Mouse (Mus musculus): ENCODE data around the gene Pigq. TPM values are rescaled to one million over a fixed set of nuclear protein-coding genes. Genes with fewer than 3 reads are reported as not detected.

The Pigq gene
- polyA plus RNA-seq, 1 experiment from 2014 or later, result 54.5 TPM

DNA sequence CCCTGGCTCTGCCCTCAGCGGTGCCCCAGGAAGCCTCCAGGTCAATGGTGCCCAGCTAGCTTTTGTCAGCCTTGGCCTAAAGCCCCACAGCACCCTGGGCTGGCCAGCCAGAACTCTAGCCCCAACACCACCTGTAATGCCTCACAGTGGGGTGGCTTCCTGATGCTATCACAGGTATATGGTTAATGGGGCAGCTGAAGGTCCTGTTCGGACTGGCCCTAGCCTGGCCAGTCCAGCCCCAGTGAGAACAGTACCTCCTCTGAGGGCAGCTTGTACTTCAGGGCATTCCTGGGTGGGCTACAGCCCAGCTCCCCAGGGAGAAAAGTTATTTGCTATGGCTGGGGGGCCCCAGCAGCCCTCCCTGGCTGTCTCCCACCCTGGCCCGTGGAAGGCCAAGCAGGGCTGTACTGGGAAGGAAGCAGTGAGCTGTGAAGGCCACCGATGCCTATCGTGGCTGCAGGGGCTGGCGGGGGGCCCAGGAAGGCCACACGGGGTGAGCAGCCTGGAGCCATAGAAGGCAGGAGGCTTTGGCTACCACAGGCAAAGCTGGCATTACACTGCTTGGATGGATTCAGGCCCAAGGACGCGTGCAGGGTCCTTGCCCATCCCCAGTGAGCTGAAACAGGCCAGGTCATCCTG is 900 bp upstream of the Pigq start:
- Histone ChIP-seq H3K4me1 (peaks cover 6% of the 10 kb centered on the region), H3K9me3 (no peaks in the 10 kb centered on the region), H3K27ac (replicated peaks) (no peak overlapping the region), H3K4me2 (replicated peaks) (no peak overlapping the region), H3K36me3 (no peaks in the 10 kb centered on the region), H3K4me3 (no peak overlapping the region), H3K9ac (replicated peaks) (no peak overlapping the region), H3K27me3 (peaks cover 16% of the 10 kb centered on the region)
- WGBS, result 62% methylated on average over 9 of the region's 9 CpGs
- ATAC-seq (ENCODE audit: low FRiP score, low read depth), result no peak

DNA sequence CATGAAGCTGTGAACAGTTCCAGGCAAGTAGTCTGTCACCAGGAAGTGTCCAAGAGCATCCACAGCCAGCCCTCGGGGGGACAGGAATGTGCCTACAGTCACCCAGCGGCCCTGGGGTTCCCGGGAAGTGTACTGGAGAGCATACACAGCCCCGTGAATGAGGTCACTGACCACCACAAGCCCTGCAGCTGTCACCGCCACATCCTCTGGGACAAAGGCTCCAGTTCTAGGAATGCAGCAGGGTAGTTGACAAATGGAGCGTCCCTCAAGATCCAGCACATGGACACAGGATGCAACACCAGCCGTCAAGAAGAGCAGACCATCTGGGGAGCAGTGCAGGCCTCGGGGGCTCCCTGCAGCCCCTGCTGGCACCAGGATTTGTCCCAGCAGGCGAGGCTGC is 967 bp downstream of the Pigq start:
- Histone ChIP-seq H3K4me2 (replicated peaks) (no peak overlapping the region), H3K9ac (replicated peaks) (no peak overlapping the region), H3K4me3 (no peak overlapping the region), H3K27me3 (peaks cover 4% of the 10 kb centered on the region; the same call in 1 of the 2 replicates), H3K36me3 (no peaks in the 10 kb centered on the region), H3K9me3 (no peaks in the 10 kb centered on the region), H3K27ac (replicated peaks) (no peak overlapping the region), H3K4me1 (peaks cover 8% of the 10 kb centered on the region)
- WGBS, result 79% methylated on average over 9 of the region's 9 CpGs
- ATAC-seq (ENCODE audit: low FRiP score, low read depth), result no peak

DNA sequence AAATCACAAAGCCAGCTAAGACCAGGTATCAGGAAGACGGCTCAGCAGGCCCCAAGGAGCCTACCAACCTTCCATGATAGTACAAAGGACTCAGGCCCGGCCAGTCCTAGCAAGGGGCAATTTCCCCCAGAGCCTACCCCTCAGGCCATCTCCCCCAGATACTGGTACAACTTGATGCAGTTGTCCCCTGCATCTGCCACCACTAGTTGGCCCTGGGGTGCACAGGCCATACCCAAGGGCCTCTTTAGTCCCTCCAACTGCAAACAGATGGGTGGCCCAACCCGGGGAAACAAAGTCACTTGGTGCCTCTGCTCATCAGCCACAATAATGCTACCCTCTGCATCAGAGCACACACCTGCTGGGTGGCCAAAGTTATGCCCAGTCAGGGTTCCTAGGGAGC is 1.5 kb downstream of the Pigq start:
- H3K9ac ChIP-seq (replicated peaks), result no peak overlapping the region
- H3K9me3 ChIP-seq, result no peaks in the 10 kb centered on the region
- WGBS, result 83% methylated on average over 3 of the region's 3 CpGs
- H3K4me1 ChIP-seq, result peaks cover 8% of the 10 kb centered on the region
- no peaks in the 10 kb centered on the region for H3K36me3 ChIP-seq
- no peak overlapping the region for H3K4me3 ChIP-seq
- no peak overlapping the region for H3K4me2 ChIP-seq (replicated peaks)
- peaks cover 4% of the 10 kb centered on the region; the same call in 1 of the 2 replicates for H3K27me3 ChIP-seq
- ATAC-seq (ENCODE audit: low FRiP score, low read depth), result no peak
- no peak overlapping the region for H3K27ac ChIP-seq (replicated peaks)

DNA sequence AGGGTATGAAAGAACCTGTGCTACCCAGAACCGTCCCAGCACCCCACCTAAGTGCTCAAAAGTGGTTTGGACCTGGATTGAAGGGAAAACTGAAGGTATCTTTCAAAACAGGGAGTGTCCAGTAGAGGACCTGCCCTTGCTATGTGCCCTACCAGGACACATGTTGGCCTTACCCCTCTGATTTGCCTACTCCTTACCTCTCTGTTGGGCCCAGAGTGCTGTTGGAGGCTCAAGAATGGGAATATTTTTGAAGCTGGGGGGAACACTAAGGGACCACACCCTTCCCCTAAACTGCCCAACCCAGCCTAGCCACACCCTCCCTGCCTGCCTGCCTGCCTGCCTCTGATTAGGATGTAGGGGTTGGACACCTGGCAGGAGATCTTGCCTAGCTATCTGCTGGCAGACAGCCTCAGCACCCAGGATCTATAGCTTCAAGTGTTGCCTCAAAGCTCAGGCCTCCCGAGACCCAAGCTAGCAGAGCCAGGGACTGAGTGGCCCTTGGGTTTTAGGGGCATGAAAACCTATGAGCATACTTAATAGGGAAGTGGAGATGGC is 2.1 kb downstream of the Pigq start:
- H3K4me1 ChIP-seq, result peaks cover 8% of the 10 kb centered on the region
- 0 out of 2 replicates have a peak overlapping the region, but pooled peaks have one; percentile 89 for H3K9ac ChIP-seq (replicated peaks)
- no peak overlapping the region for H3K27ac ChIP-seq (replicated peaks)
- 0 out of 2 replicates have a peak overlapping the region, but pooled peaks have one; percentile 68 for H3K4me2 ChIP-seq (replicated peaks)
- H3K9me3 ChIP-seq, result no peaks in the 10 kb centered on the region
- H3K36me3 ChIP-seq, result no peaks in the 10 kb centered on the region
- 85% methylated on average over 2 of the region's 2 CpGs for WGBS
- no peak overlapping the region for H3K4me3 ChIP-seq
- ATAC-seq (ENCODE audit: low FRiP score, low read depth), result no peak
- H3K27me3 ChIP-seq, result peaks cover 4% of the 10 kb centered on the region; the same call in 1 of the 2 replicates

DNA sequence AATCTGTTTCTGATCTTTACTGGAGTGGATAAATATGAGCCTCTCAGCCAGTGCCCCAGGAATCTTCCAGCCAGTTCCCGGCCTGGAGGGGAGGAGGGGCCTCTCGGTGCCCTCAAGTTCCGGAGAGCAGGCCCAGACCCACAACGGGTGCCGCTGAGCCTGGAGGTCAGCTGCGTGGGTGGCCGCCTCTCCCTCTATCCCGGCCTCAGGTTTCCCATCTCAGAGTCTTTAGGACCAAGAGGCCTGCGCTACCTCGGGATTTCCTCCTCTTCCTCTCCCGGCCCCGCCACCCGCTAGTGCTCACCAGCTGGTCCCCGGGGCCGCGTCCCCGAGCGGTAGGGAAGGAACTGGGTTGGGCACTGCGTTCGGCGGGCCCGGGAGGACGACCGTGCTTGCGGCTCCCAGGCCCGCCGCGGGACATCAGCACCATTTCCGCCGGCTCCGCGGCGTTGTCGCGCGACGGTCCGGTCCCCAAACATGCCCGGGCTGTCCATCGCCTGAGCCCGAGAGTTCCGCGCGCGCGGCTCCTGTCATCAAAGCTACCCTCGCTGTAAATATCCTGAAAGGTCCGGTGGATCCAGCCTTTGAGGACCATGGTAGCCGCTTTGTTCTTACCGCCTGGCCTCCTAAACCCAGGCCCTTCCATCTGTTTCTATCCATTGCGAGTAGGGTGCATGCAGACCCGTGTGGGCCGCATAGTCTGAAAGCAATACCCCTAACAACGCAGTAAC is 3.1 kb downstream of the Pigq start:
- WGBS, result 3% methylated on average over 54 of the region's 54 CpGs
- Histone ChIP-seq H3K9me3 (no peaks in the 10 kb centered on the region), H3K36me3 (peaks cover 5% of the 10 kb centered on the region), H3K4me3 (peak overlapping the region; percentile 81), H3K9ac (replicated peaks) (peak overlapping the region; percentile 89), H3K27ac (replicated peaks) (peak overlapping the region; percentile 87), H3K27me3 (peaks cover 4% of the 10 kb centered on the region; the same call in 1 of the 2 replicates), H3K4me2 (replicated peaks) (peak overlapping the region; percentile 68), H3K4me1 (peaks cover 8% of the 10 kb centered on the region)
- ATAC-seq (ENCODE audit: low FRiP score, low read depth), result peak; percentile 63

DNA sequence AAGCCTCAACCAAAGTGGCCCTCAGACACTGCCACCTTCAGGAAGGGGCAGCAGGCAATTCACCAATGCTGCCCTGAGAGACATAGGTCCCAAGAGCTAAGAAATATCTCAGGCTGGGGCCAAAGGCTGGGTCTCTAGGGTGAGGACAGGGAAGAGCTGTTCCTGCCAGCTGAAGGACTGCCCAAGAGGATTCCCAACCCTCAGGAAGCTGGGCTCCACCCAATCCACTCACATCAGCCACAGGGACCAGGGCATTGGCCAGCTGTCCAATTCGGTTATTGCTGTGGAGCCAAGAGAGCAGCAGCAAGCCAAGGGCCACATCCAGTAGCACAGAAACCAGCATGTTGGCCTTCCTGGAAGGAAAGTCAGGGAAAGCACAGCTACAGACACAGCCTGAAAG is 10.2 kb downstream of the Pigq start:
- Histone ChIP-seq H3K36me3 (peaks cover 72% of the 10 kb centered on the region), H3K4me1 (no peaks in the 10 kb centered on the region), H3K9ac (replicated peaks) (no peak overlapping the region), H3K4me3 (no peak overlapping the region), H3K27me3 (no peaks in the 10 kb centered on the region), H3K27ac (replicated peaks) (no peak overlapping the region), H3K9me3 (no peaks in the 10 kb centered on the region), H3K4me2 (replicated peaks) (no peak overlapping the region)
- 89% methylated on average over 1 of the region's 1 CpGs for WGBS
- no peak for ATAC-seq (ENCODE audit: low FRiP score, low read depth)

DNA sequence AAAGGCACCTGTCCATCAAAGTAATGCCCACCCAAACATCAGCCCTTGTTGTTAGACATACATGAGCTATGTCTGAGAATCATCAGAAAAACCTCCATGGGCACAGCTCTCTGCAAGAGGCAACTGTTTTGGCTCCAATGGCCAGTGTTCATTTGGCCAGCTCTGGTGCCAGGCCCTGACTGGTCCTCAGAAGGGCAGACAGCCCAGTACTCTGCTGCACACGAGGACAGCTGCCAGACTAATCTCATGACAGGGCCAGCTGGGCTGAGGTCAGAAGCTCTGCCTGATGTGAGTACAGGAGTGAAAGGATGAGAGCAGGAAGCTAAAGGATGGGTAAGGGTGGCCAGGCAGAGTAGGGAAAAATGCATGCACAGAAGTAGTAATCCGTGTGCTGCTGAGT is 19.4 kb downstream of the Pigq start:
- Histone ChIP-seq H3K36me3 (peaks cover 41% of the 10 kb centered on the region), H3K27me3 (no peaks in the 10 kb centered on the region), H3K9ac (replicated peaks) (no peak overlapping the region), H3K4me1 (peaks cover 7% of the 10 kb centered on the region), H3K4me2 (replicated peaks) (no peak overlapping the region), H3K4me3 (no peak overlapping the region), H3K9me3 (no peaks in the 10 kb centered on the region), H3K27ac (replicated peaks) (no peak overlapping the region)
- 79% methylated on average over 2 of the region's 2 CpGs for WGBS
- no peak for ATAC-seq (ENCODE audit: low FRiP score, low read depth)

DNA sequence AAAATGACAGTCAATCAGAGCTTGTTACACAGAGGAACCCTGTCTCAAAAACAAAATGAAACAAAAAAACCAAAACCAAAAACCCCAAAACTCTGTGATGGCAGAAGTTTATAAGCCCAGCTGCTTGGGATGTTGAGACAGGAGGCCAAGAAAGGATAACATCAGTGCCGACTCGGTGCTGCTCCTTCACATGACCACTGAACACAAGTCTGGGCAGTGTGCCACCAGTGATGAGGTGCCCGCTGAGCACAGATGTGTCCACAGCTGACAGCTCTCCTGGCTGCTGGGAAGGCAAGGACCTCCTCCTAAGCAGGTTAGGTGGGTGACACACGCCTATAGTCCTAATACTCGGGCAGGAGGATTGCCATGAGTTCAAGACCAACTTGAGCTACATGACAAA is 22.6 kb downstream of the Pigq start:
- no peak for ATAC-seq (ENCODE audit: low FRiP score, low read depth)
- Histone ChIP-seq H3K9ac (replicated peaks) (no peak overlapping the region), H3K4me3 (no peak overlapping the region), H3K4me1 (peaks cover 26% of the 10 kb centered on the region), H3K27ac (replicated peaks) (no peak overlapping the region), H3K4me2 (replicated peaks) (no peak overlapping the region), H3K9me3 (no peaks in the 10 kb centered on the region), H3K36me3 (peaks cover 16% of the 10 kb centered on the region), H3K27me3 (no peaks in the 10 kb centered on the region)
- 84% methylated on average over 5 of the region's 5 CpGs for WGBS

DNA sequence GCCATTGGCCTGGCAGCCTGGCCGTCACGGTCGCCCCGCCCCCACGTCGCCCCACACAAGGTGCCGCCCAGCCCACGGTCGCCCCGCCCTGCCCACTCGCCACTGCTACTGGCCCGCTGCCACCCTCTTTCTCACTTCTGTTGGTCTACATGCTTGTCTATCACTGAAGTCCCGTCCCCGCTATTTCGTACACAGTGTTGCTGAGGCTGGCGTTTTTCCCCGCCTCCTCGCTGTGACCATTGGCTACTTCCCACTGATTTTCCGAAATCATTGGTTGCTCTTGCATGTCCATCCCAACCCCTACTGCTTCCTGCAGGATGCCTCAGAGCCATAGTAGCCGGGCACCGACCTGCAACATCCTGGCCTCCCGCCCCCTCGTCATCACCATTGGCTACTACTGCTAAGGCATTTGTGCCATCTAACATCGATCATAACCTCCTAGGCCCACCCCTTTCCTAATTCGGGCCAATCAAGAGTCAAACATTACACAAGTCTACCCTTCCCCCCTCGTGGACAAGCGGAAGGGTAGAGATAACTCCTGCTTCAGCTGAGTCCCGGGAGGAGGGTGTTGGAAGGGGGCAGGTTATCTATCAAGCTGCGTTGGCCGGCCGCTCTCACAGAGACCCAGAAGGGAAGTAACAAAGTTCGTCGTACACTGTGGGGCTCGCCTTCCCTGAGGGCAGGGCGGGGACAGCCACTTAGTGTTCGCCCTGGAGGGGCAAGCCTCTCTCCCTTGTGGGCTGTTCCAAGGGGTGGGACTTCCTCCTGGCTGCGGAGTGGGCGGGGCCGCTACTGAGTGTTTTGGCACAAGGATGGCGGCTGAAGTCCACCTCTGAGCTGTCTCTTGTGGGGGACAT is 24.7 kb downstream of the Pigq start:
- peak overlapping the region; percentile 72 for H3K9ac ChIP-seq (replicated peaks)
- H3K9me3 ChIP-seq, result no peaks in the 10 kb centered on the region
- peaks cover 9% of the 10 kb centered on the region for H3K36me3 ChIP-seq
- H3K27ac ChIP-seq (replicated peaks), result peak overlapping the region; percentile 93
- no peaks in the 10 kb centered on the region for H3K27me3 ChIP-seq
- WGBS, result under 1% methylated on average over 38 of the region's 40 CpGs
- peak; percentile 98 for ATAC-seq (ENCODE audit: low FRiP score, low read depth)
- H3K4me1 ChIP-seq, result peaks cover 32% of the 10 kb centered on the region
- peak overlapping the region; percentile 97 for H3K4me3 ChIP-seq
- H3K4me2 ChIP-seq (replicated peaks), result peak overlapping the region; percentile 78

DNA sequence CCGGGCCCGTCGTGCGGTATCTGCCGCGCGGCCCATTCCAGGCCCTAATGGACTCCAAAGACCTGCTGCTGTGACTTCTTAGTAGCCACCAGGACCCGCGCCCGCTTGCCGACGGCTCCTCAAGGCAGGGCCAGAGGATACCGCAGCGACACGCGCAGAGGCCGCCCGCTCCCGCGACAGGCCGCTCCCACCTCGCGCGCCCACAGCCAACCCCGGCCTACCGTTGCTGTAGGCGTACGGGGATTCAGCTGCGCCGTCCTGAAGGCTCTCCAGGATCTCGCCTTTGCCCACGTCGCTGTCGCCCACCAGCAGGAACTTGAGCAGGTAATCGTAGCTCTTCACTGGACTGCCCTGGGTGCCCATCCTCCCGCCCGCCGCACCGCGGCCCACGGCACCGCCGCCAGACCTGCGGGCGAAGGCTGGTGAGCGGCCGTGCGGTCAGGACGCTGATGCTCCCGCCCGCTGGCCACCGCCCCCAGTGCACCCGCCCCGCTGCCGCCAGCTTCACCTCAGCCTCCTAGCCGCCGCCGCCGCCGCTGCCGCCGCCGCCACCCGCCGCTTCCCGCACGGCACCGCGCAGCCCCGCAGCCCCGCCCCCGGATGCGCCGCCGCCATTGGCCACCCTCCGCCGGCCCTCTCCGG is 25.5 kb downstream of the Pigq start, which contains the start of gene Rab40c:
Gene Rab40c, minus strand, starts transcription at position 584 of the 642 bp plus-strand sequence.
- Histone ChIP-seq H3K4me1 (peaks cover 32% of the 10 kb centered on the region), H3K27me3 (no peaks in the 10 kb centered on the region), H3K27ac (replicated peaks) (peak within 1 kb of the TSS; percentile 93), H3K9me3 (no peaks in the 10 kb centered on the region), H3K4me3 (peak within 1 kb of the TSS; percentile 97), H3K4me2 (replicated peaks) (peak within 1 kb of the TSS; percentile 92), H3K36me3 (peaks cover 9% of the 10 kb centered on the region), H3K9ac (replicated peaks) (peak within 1 kb of the TSS; percentile 88)
- peak; percentile 0; the same call in 1 of the 2 replicates for ATAC-seq (ENCODE audit: low FRiP score, low read depth)
- WGBS, result under 1% methylated on average over 74 of the region's 78 CpGs

DNA sequence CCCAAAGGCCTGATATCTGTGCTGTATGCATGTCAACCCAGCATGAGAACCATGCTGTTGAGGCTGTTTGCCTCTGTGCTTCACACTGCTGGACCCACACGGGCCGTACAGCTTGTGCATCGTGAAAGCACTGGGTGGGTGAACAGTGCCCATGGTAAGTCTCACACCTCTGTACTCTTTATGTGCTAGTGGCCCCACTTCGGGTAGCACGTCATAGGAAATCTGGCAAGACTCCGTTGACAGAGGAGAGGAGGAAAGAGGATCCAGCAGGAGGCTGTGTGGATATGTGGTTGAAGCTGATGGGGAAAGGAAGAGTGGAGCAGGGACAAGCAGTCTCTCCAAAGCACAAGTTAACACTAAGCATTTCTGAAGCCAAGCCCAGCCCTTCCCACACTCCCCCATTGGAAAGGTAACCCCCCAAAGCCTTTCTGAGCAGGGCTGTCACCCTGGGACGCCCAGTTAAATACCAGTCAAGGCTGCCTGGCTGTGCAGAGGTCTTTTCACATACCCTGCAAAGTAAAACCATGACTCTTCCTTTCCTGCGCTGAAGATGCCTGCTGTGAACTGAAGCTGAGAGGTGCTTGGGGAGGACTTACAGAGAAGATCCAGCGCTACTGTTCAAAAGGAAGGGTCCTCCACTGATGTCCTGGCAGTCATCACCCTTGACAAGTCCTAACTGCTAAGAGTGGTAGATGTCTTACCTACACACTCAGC is 26.5 kb downstream of the Pigq start:
- no peaks in the 10 kb centered on the region for H3K9me3 ChIP-seq
- H3K4me1 ChIP-seq, result peaks cover 32% of the 10 kb centered on the region
- WGBS, result 83% methylated on average over 9 of the region's 9 CpGs
- peak overlapping the region; percentile 88 for H3K9ac ChIP-seq (replicated peaks)
- no peak for ATAC-seq (ENCODE audit: low FRiP score, low read depth)
- no peak overlapping the region for H3K27ac ChIP-seq (replicated peaks)
- H3K4me3 ChIP-seq, result peak overlapping the region; percentile 97
- H3K27me3 ChIP-seq, result no peaks in the 10 kb centered on the region
- peaks cover 9% of the 10 kb centered on the region for H3K36me3 ChIP-seq
- peak overlapping the region; percentile 92 for H3K4me2 ChIP-seq (replicated peaks)
